Mouse (Mus musculus) olfactory bulb, adult 2 months (tissue): ENCODE measurements at regions not wholly inside any gene's neighbourhood (a gene's known extent, or its start where the extent isn't known, plus 50 kb on each side); places are given as distances from the start of the nearest gene placed in this dataset.

ENCODE experiments used
- CTCF ChIP-seq: fragments of 200-500 bp; IDR thresholded peaks from 2 replicates; pipeline ENCODE4 v1.5.1; 2012; ENCODE audit warnings: low read depth, mild to moderate bottlenecking, low read length, moderate library complexity; ENCODE audit not compliant: insufficient read depth
- POLR2A ChIP-seq: fragments of 200-500 bp; IDR thresholded peaks from 2 replicates; pipeline ENCODE4 v1.6.1; 2012; ENCODE audit warnings: mild to moderate bottlenecking, low read depth, low read length, moderate library complexity; ENCODE audit not compliant: insufficient read depth

DNA sequence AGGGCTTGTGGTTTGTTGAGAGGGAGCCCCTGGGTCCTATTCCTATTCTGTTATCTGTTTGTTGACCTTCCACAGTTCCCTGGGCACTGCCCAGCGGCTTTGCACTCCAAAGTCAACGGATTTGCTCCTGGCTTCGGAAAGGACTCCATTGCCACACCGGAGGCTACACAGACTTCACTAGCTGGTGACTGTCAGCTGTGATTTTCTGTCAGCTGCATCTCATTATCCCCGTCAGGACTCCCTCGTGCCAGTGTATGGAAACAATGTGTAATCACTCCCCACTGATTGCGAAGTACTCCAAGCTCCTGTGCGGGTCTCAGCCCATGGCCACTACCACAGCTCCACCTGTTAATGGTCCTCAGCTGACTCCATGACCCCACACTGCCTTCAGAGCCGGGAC lies 99.0 kb upstream of the Maf start:
- TF ChIP-seq POLR2A: no peak
- TF ChIP-seq CTCF: no peak
